Mouse (Mus musculus) megakaryocyte, adult 5-6 weeks (primary cell): ENCODE measurements around the gene Gm49336. TPM values are rescaled to one million over a fixed set of nuclear protein-coding genes. Genes with fewer than 3 reads are reported as not detected.

Experiments
- ATAC-seq: 2 replicates; pipeline ENCODE4 v1.8.0; 2016; ENCODE audit warnings: mild to moderate bottlenecking, inconsistent platforms; ENCODE audit not compliant: poor library complexity, severe bottlenecking
- total RNA-seq, 2 experiments: library from RNA; stranded (forward) in 1 of 2; stranded (reverse) in 1 of 2; fragments of 153-499, 151-499 nt in 1 of 2; fragments of 221-1000, 200-1000 nt in 1 of 2; gene quantifications; 2 replicates each; pipeline versions ENCODE4 v1.2.3 to v1.2.4; 2015 to 2017

The Gm49336 gene
- total RNA-seq, 2 experiments from 2014 or later: 55.8 to 68.7 TPM

DNA sequence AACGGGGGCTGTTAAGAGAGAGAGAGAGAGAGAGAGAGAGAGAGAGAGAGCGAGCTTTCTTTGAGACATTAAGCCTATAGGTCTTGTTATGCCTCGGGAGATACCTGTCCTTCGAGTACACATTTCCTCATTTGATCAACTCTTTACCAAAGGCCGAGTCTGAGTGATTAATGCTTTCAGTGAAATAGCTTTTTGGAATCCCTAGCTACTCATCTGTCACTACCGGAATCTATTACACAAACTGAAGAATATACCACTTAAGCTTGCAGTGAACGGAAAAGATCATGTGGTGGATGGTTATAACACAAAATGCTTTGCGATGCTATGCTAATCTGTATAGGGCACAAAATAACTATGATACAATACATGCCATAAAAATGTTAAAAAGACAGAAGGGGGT lies 941 bp downstream of the Gm49336 start:
- no peak for ATAC-seq

GRCm38 (mm10) chr14:60238551-60238950 lies 12.8 kb downstream of the Gm49336 start:
- ATAC-seq: no peak

- ATAC-seq: no peak
These were observed 31.4 kb downstream of the Gm49336 start for GRCm38 (mm10) chr14:60219886-60220285.

DNA sequence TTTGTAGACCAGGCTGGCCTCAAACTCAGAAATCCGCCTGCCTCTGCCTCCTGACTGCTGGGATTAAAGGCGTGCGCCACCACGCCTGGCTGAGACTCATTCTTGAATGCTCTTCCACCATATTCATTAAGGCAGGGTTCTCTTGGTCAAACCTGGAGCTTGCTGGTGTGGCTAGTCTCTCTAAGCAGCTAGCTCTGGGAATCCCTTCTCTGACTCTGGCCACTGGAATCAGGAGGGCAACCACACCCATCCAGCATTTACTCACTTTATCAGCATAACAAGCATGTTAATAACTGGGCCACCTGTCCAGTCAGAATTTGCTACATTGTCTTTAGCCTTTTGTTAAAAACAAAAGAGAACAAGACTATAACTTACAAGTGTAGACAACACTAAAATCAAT lies 33.7 kb downstream of the Gm49336 start:
- ATAC-seq: no peak

DNA sequence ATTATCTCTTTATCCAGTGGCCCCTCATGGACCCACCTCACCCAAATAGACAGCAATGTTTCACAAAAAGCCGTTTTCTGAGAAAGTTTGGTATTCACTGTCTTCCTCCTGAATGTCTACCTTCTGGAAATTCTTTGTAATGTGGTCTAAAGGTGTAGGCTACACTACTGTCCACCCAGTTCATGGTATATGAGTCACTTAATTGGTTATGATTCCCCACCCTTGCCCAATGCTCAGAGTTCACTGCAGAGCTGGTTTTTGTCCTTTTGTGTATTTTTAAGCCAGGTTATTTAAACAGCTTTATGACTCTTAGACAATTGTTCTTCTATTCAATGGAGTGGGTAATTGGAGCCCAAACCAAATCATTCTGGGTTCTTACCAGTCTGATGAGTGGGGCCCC lies 35.2 kb downstream of the Gm49336 start:
- ATAC-seq: no peak

- no peak for ATAC-seq
These were observed 36.3 kb downstream of the Gm49336 start for GRCm38 (mm10) chr14:60215000-60215399.

DNA sequence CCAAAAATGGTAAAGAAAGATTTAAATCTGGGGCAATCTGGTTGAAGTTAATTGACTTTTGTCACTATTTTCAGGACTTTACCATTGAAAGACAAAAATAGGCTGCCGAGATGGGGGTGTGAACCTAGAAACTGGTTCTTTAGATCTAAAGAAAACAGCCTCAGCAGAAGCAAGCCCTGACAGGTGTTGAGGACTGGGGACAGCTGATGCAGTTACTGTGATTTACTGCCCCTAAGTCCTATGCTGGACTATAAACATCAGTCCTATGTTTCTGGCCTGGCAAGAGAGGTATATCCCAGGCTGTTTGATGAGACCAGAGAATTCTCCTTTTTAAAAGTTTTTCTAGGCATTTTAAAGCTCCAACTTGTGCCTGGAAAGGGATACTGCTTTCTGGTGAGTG lies 37.3 kb downstream of the Gm49336 start:
- ATAC-seq: no peak

DNA sequence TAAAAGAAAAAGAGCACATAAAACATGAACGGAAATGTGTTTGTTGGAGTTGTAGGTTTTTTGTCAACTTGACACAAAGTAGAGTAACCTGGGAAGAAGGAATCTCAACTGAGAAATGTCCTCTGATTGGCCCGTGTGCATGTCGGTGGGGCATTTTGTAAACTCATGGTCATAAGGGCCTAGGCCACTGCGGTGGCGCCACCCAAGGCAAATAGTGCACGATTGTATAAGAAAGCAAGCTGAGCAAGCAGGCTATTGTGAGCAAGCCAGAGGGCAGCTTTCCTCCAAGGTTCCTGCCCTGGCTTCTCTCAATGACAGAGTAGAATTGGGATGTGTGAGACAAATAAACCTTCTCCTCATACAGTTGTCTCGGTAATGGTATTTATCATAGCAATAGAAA lies 42.1 kb downstream of the Gm49336 start:
- ATAC-seq: no peak

- ATAC-seq: peak; percentile 62
These were observed 46.3 kb downstream of the Gm49336 start for GRCm38 (mm10) chr14:60204993-60205392.

DNA sequence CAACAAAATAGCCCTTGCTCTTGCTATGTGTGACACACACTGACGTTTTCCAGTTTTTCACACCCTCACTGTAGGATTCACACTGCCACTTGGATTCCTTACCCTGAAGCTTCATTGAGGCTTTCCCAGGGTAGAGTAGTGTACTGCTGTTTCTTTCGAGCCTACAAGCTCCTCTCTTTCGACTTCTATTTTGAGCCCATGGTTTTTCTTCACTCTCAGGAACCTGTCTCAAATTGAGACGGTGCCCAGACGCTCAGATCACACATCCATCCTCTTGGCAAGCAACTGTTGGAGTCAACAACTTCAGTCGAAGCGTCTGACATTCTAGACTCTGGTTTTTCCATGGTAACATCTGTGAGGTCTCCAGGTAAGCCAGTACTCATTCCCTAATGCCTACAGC lies 54.4 kb downstream of the Gm49336 start, which contains the start of gene Atp8a2:
TSS of gene Atp8a2 (minus strand) at position 296 of the 400 bp plus-strand sequence.
- ATAC-seq: no peak

DNA sequence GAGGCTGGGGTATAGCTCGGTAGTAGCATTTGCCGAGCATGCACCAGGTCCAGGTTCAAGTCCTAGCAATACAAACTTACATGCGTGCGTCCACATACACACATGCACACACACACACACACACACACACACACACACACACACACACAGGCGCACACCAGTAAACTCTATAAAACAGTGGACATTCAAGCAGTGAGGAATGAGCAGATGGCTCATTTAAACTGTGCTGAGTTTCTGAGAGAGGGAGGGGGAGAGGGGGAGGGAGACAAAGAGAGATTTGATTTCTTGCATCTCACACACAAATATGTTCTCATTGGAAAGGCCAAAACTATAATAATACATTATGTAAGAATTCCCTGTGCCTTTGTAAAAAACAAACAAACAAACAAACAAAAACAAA lies 55.3 kb downstream of the Gm49336 start:
- ATAC-seq: no peak

DNA sequence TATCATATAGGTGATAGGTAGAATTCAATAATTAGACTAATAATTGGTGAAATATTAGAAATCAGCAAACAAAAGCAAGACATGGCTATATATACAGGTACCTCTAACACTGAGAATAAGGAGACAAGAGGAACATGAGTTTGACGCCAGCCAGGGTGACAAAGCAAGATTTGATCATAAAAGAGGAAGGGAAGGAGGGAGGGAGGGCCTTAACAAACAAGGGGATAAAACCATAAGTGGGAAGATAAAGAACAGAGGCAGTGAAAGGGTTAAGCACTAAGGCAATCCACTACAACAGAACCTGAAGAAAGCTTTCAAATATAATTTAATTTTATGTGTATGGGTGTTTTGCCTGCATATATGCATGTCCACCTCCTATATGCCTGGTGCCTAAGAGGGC lies 56.7 kb downstream of the Gm49336 start:
- ATAC-seq: peak; percentile 57; the same call in 1 of the 2 replicates

- ATAC-seq: no peak
These were observed 61.5 kb downstream of the Gm49336 start for GRCm38 (mm10) chr14:60189771-60190170.

DNA sequence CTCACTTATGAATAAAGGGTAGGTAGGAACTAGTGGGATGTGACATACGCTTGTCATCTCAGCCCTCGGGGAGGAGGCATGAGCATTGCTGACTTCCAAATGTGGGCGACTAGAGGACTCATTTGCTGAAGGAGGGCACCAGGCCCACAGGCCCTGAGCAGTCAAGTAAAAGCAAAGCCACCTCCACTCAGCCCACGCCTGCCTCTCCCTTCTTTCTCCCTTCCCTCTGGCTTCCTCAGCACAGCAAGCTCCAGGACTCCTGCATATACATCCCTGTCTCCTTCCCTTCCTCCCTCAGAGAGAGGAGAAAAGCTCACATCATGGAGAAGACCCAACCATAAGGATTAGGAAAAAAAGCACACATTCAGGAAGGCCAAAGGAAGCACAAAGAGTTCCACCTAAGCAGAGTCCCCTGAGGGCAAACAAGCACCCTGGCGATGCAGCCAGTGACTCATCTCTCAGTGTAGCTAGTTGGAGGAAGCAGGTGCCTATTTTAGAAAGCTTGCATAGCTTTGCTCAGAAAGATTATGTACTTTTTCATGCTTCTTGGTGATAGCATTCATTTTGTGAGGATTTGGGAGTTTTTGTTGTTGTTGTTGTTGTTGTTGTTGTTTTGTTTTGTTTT lies 63.0 kb downstream of the Gm49336 start:
- ATAC-seq: no peak

DNA sequence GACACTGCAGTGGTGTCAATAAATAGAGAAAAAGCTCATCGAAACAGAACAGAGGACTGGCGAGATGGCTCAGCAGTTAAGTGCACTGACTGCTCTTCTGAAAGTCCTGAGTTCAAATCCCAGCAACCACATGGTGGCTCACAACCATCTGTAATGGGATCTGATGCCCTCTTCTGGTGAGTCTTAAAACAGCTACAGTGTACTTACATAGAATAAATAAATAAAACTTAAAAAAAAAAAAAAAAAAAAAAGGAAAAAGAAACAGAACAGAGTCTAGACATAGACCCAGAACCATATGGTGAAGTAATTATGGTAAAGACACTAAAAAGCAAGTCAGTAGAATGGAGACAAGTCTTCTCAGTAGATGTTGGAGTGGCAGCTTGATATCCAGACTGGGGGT lies 70.0 kb downstream of the Gm49336 start:
- no peak for ATAC-seq

DNA sequence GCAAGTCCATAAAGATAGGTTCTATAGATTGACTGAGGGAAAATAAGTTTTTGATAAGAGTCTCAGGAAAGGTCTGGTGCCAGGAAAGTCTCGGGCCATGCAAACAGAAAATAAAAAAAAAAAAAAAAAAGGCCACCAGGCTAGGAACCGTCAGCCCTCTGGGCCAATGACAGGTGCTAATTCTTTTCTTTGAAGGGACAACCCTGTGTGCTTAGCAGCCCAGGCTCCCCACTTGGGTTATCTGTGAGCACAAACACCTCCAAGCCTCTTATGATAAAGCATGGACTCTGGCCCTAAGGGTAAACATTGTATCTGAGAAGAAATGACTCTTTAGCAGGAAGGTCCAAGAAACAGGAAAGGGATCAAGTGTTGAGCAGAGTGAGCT lies 72.7 kb downstream of the Gm49336 start:
- ATAC-seq: no peak

GRCm38 (mm10) chr14:60177614-60178570 lies 73.4 kb downstream of the Gm49336 start:
- peak; percentile 56 for ATAC-seq

- peak; percentile 68 for ATAC-seq
These were observed 74.3 kb downstream of the Gm49336 start for GRCm38 (mm10) chr14:60176891-60177613.

- peak; percentile 64 for ATAC-seq
These were observed 74.8 kb downstream of the Gm49336 start for GRCm38 (mm10) chr14:60176469-60176890.

DNA sequence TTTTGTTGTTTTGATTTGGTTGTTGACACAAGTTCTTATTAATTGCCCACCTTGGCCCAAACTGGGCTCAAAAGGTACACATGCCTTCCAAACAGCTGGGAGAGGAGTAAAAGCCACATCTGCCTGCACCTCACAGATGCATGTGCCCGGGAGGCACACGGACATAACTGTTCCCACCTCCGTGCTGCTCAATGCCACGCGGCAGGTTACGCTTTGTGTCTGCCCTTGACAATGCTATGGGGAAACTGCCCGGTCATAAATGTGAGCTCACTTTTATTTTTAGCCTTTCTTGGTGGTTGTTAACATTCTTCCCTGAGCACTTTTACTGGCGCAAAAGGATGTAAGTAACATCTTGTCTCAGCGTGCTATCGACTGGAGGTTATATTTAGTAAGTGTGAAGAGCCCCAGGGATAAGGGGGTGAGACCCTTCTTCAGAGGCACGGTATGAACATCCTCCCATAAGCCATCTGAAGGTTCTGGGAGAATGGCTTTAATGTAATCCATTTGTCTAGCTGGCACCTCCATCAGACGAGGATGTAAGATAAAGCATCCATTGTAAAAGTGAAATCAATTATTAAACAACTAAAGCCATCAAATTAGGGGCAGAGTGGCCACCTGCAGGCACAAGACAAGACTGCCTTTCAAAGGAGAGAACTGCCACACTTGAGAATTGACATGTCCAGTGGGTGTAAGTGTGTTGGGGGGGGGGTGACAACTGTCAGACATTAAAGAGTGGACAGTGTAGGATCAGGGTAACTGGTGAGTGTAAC lies 78.8 kb downstream of the Gm49336 start:
- no peak for ATAC-seq
